ENCODE assay signal across 18 mouse cellular contexts in genomic region chr11:67072615-67073130, GRCm38 (mm10). TPM values are rescaled to one million over a fixed set of nuclear protein-coding genes. Genes with fewer than 3 reads are reported as not detected.
DNase-seq lines count a peak whose midpoint lies in the region; ATAC-seq and TF ChIP-seq lines count a peak whose summit lies in the region.
"Had no signal": no experiment of that assay in that cellular context is flagged by ENCODE, and none has a peak within 500 bp of the region (broad histone marks: within the 10 kb centered on the region; RNA-seq: fewer than 3 reads in every experiment).

No protein-coding gene starts in this region.

- TF ChIP-seq CTCF in hindbrain, postnatal 0 days (IDR thresholded peaks at IDR 0.05; ENCODE audit: low read depth) = no peak
- TF ChIP-seq CTCF in forebrain, postnatal 0 days (IDR thresholded peaks at IDR 0.05; ENCODE audit: low read depth) = no peak

- no peak for DNase-seq in frontal cortex, postnatal 25 days (ENCODE audit: low spot score in 2 of 2)
- peak; percentile 55 for DNase-seq in hindbrain, postnatal 0 days (ENCODE audit: low spot score)
- DNase-seq in hindbrain, embryonic 14.5 days (ENCODE audit: low spot score) = no peak
- DNase-seq in adrenal gland, postnatal 36 days = no peak
- no peak for DNase-seq in forebrain, postnatal 0 days
- DNase-seq: adrenal gland, adult 2 months; cerebellum, adult 11-12 months; cerebellum, adult 9-11 months; gastrocnemius, postnatal 36 days; heart, adult 18-20 months; heart, postnatal 36 days; kidney, adult 2 months had no signal

- peak; percentile 52 for ATAC-seq in frontal cortex, adult (ENCODE audit: low TSS enrichment)
- ATAC-seq in hindbrain, postnatal 0 days = 0 out of 2 replicates have a peak, but pooled peaks have one; percentile 27
- no peak for ATAC-seq in hindbrain, embryonic 14.5 days (ENCODE audit: low FRiP score)
- ATAC-seq in megakaryocyte progenitor cell, adult 5-6 weeks (replicated peaks; ENCODE audit: poor library complexity) = peak; percentile 29; the same call in 1 of the 2 replicates
- ATAC-seq in forebrain, postnatal 0 days = no peak; the same call in 1 of the 2 replicates
- ATAC-seq: forebrain, embryonic 15.5 days; intestine, embryonic 16.5 days had no signal

- no peak overlapping the region for H3K4me3 ChIP-seq in hindbrain, postnatal 0 days (ENCODE audit: low read length)
- no peak overlapping the region for H3K4me3 ChIP-seq in hindbrain, embryonic 14.5 days (replicated peaks; ENCODE audit: low read length)
- no peak overlapping the region for H3K4me3 ChIP-seq in forebrain, postnatal 0 days (ENCODE audit: low read depth, low read length)
- H3K4me3 ChIP-seq: embryonic facial prominence, embryonic 12.5 days; forebrain, embryonic 15.5 days; heart, embryonic 10.5 days had no signal

- H3K9me3 ChIP-seq in hindbrain, postnatal 0 days (ENCODE audit: low read length) = no peaks in the 10 kb centered on the region
- no peaks in the 10 kb centered on the region for H3K9me3 ChIP-seq in hindbrain, embryonic 14.5 days (ENCODE audit: control insufficient read depth, low read length)
- H3K9me3 ChIP-seq in forebrain, postnatal 0 days (ENCODE audit: low read length) = no peaks in the 10 kb centered on the region
- H3K9me3 ChIP-seq: embryonic facial prominence, embryonic 12.5 days; forebrain, embryonic 15.5 days; heart, embryonic 10.5 days had no signal

- H3K36me3 ChIP-seq in hindbrain, postnatal 0 days (ENCODE audit: insufficient read depth, low read length) = no peaks in the 10 kb centered on the region
- H3K36me3 ChIP-seq in hindbrain, embryonic 14.5 days (replicated peaks; ENCODE audit: control insufficient read depth, insufficient read depth) = peaks cover 3% of the 10 kb centered on the region; the same call in 1 of the 2 replicates
- H3K36me3 ChIP-seq in forebrain, postnatal 0 days (ENCODE audit: insufficient read depth) = no peaks in the 10 kb centered on the region
- H3K36me3 ChIP-seq: embryonic facial prominence, embryonic 12.5 days had no signal

- no peak overlapping the region for H3K27ac ChIP-seq in hindbrain, postnatal 0 days
- no peak overlapping the region for H3K27ac ChIP-seq in hindbrain, embryonic 14.5 days
- H3K27ac ChIP-seq in forebrain, postnatal 0 days (ENCODE audit: low read depth, low read length) = no peak overlapping the region
- H3K27ac ChIP-seq: embryonic facial prominence, embryonic 12.5 days; forebrain, embryonic 15.5 days; heart, embryonic 10.5 days had no signal

- H3K4me2 ChIP-seq in hindbrain, postnatal 0 days (ENCODE audit: low read depth, low read length) = no peak overlapping the region
- H3K4me2 ChIP-seq in hindbrain, embryonic 14.5 days (replicated peaks) = no peak overlapping the region
- no peak overlapping the region for H3K4me2 ChIP-seq in forebrain, postnatal 0 days (ENCODE audit: low read depth)
- H3K4me2 ChIP-seq: embryonic facial prominence, embryonic 12.5 days; forebrain, embryonic 15.5 days had no signal

- H3K27me3 ChIP-seq in hindbrain, postnatal 0 days (ENCODE audit: insufficient read depth, low read length) = no peaks in the 10 kb centered on the region
- H3K27me3 ChIP-seq in hindbrain, embryonic 14.5 days (ENCODE audit: control insufficient read depth, insufficient read depth, low read length) = no peaks in the 10 kb centered on the region
- H3K27me3 ChIP-seq in forebrain, postnatal 0 days (ENCODE audit: insufficient read depth, low read length) = no peaks in the 10 kb centered on the region
- H3K27me3 ChIP-seq: embryonic facial prominence, embryonic 12.5 days; forebrain, embryonic 15.5 days had no signal

- H3K4me1 ChIP-seq in hindbrain, postnatal 0 days (ENCODE audit: insufficient read depth, low read length) = no peaks in the 10 kb centered on the region
- H3K4me1 ChIP-seq in hindbrain, embryonic 14.5 days (replicated peaks; ENCODE audit: control insufficient read depth, insufficient read depth, low read length) = no peaks in the 10 kb centered on the region
- H3K4me1 ChIP-seq in forebrain, postnatal 0 days (ENCODE audit: insufficient read depth) = no peaks in the 10 kb centered on the region
- H3K4me1 ChIP-seq: embryonic facial prominence, embryonic 12.5 days had no signal

- WGBS in hindbrain, postnatal 0 days = 47% methylated on average over 15 of the region's 15 CpGs
- 59% methylated on average over 15 of the region's 15 CpGs for WGBS in hindbrain, embryonic 14.5 days
- 67% methylated on average over 15 of the region's 15 CpGs for WGBS in forebrain, postnatal 0 days

- no peak overlapping the region for H3K9ac ChIP-seq in hindbrain, postnatal 0 days (replicated peaks; ENCODE audit: low read length)
- no peak overlapping the region for H3K9ac ChIP-seq in hindbrain, embryonic 14.5 days
- H3K9ac ChIP-seq in forebrain, postnatal 0 days = no peak overlapping the region
- H3K9ac ChIP-seq: embryonic facial prominence, embryonic 12.5 days; forebrain, embryonic 15.5 days had no signal

RNA-seq across cellular contexts. Expression of gene Myh3, which starts 5.4 kb away (rescaled TPM):
- total RNA-seq in hindbrain, postnatal 0 days (2014; rRNA removed) = 1.1 and 3.0 TPM in 2 replicates
- 0.25 and 0.35 TPM in 2 replicates for polyA plus RNA-seq in hindbrain, postnatal 0 days (2015; fragmentation: Nextera tagmentation; extraction: Ambion mirVana)
- polyA plus RNA-seq in hindbrain, embryonic 14.5 days (2014; fragmentation: Nextera tagmentation; extraction: Ambion mirVana) = 0.17 and 0.23 TPM in 2 replicates
- total RNA-seq in megakaryocyte progenitor cell, adult 5-6 weeks (2015) = not detected in 2 replicates
- total RNA-seq in megakaryocyte progenitor cell, adult 5-6 weeks (2017) = not detected in 2 replicates
- under 1 TPM; 0.03 to 0.07 TPM for total RNA-seq in adrenal gland, postnatal 36 days (2021)
- 0.24 and 0.54 TPM in 2 replicates for total RNA-seq in forebrain, postnatal 0 days (2014; rRNA removed)
- 0.15 and 0.24 TPM in 2 replicates for polyA plus RNA-seq in forebrain, postnatal 0 days (2015; fragmentation: Nextera tagmentation; extraction: Ambion mirVana)
- total RNA-seq: heart, postnatal 36 days had no signal
- polyA plus RNA-seq: adrenal gland, adult 2 months had no signal

RNA-seq across cellular contexts. Expression of gene Sco1, which starts 20.2 kb away (rescaled TPM):
- 11.0 and 13.8 TPM in 2 replicates for total RNA-seq in hindbrain, postnatal 0 days (2014; rRNA removed)
- polyA plus RNA-seq in hindbrain, postnatal 0 days (2015; fragmentation: Nextera tagmentation; extraction: Ambion mirVana) = 13.6 and 14.9 TPM in 2 replicates
- 10.2 and 11.7 TPM in 2 replicates for polyA plus RNA-seq in hindbrain, embryonic 14.5 days (2014; fragmentation: Nextera tagmentation; extraction: Ambion mirVana)
- 16.4 and 17.4 TPM in 2 replicates for total RNA-seq in megakaryocyte progenitor cell, adult 5-6 weeks (2015)
- total RNA-seq in megakaryocyte progenitor cell, adult 5-6 weeks (2017) = 32.8 and 47.5 TPM in 2 replicates
- 10 to 100 TPM; 21.9 to 22.4 TPM for total RNA-seq in adrenal gland, postnatal 36 days (2021)
- total RNA-seq in forebrain, postnatal 0 days (2014; rRNA removed) = 16.0 and 18.3 TPM in 2 replicates
- 11.9 and 13.9 TPM in 2 replicates for polyA plus RNA-seq in forebrain, postnatal 0 days (2015; fragmentation: Nextera tagmentation; extraction: Ambion mirVana)

RNA-seq across cellular contexts. Expression of gene Adprm, which starts 20.3 kb away (rescaled TPM):
- 15.6 and 18.9 TPM in 2 replicates for total RNA-seq in hindbrain, postnatal 0 days (2014; rRNA removed)
- 25.3 and 29.5 TPM in 2 replicates for polyA plus RNA-seq in hindbrain, postnatal 0 days (2015; fragmentation: Nextera tagmentation; extraction: Ambion mirVana)
- polyA plus RNA-seq in hindbrain, embryonic 14.5 days (2014; fragmentation: Nextera tagmentation; extraction: Ambion mirVana) = 32.4 and 37.0 TPM in 2 replicates
- total RNA-seq in megakaryocyte progenitor cell, adult 5-6 weeks (2015) = 45.6 and 55.3 TPM in 2 replicates
- 29.0 and 38.4 TPM in 2 replicates for total RNA-seq in megakaryocyte progenitor cell, adult 5-6 weeks (2017)
- total RNA-seq in adrenal gland, postnatal 36 days (2021) = 10 to 100 TPM; 22.3 to 22.4 TPM
- total RNA-seq in forebrain, postnatal 0 days (2014; rRNA removed) = 22.2 and 23.2 TPM in 2 replicates
- polyA plus RNA-seq in forebrain, postnatal 0 days (2015; fragmentation: Nextera tagmentation; extraction: Ambion mirVana) = 24.6 and 26.3 TPM in 2 replicates

RNA-seq across cellular contexts. Expression of gene Tmem220, which starts 47.7 kb away (rescaled TPM):
- 0.26 TPM in 1 of 2 replicates, not detected in the other for total RNA-seq in hindbrain, postnatal 0 days (2014; rRNA removed)
- polyA plus RNA-seq in hindbrain, postnatal 0 days (2015; fragmentation: Nextera tagmentation; extraction: Ambion mirVana) = 0.97 and 1.1 TPM in 2 replicates
- 0.59 and 1.1 TPM in 2 replicates for polyA plus RNA-seq in hindbrain, embryonic 14.5 days (2014; fragmentation: Nextera tagmentation; extraction: Ambion mirVana)
- 2.1 and 2.7 TPM in 2 replicates for total RNA-seq in megakaryocyte progenitor cell, adult 5-6 weeks (2015)
- total RNA-seq in megakaryocyte progenitor cell, adult 5-6 weeks (2017) = 0.87 and 1.5 TPM in 2 replicates
- total RNA-seq in adrenal gland, postnatal 36 days (2021) = 10 to 100 TPM in 1 of 2 experiments, 1 to 10 TPM in 1; 5.8 to 10.2 TPM
- total RNA-seq in forebrain, postnatal 0 days (2014; rRNA removed) = not detected in 2 replicates
- polyA plus RNA-seq in forebrain, postnatal 0 days (2015; fragmentation: Nextera tagmentation; extraction: Ambion mirVana) = 0.36 and 0.77 TPM in 2 replicates

Comparison
In these comparisons a context has a peak if more than half of its experiments do, and no peak if none do; other contexts are left out.
1. ATAC-seq: peak in frontal cortex, adult (single experiment), hindbrain, postnatal 0 days (single experiment) and megakaryocyte progenitor cell, adult 5-6 weeks (single experiment); none in hindbrain, embryonic 14.5 days (single experiment) and forebrain, postnatal 0 days (single experiment).